ENCODE assay signal across 21 mouse cellular contexts in genomic region chr5:147815592-147815991, GRCm38 (mm10). TPM values are rescaled to one million over a fixed set of nuclear protein-coding genes. Genes with fewer than 3 reads are reported as not detected.
DNase-seq lines count a peak whose midpoint lies in the region; ATAC-seq and TF ChIP-seq lines count a peak whose summit lies in the region.
"Had no signal": no experiment of that assay in that cellular context is flagged by ENCODE, and none has a peak within 500 bp of the region (broad histone marks: within the 10 kb centered on the region; RNA-seq: fewer than 3 reads in every experiment).

No protein-coding gene starts in this region.

- H3K4me2 ChIP-seq in kidney, embryonic 15.5 days: no peak overlapping the region
- H3K4me2 ChIP-seq in liver, embryonic 16.5 days (ENCODE audit: low read depth, low read length): no peak overlapping the region
- H3K4me2 ChIP-seq: forebrain, embryonic 12.5 days; heart, embryonic 11.5 days; hindbrain, embryonic 12.5 days; limb, embryonic 12.5 days; lung, embryonic 15.5 days; midbrain, embryonic 12.5 days; neural tube, embryonic 12.5 days had no signal

- no peak for TF ChIP-seq CTCF in kidney, adult 2 months (conservative IDR thresholded peaks at IDR 0.05; ENCODE audit: insufficient read depth, insufficient read length, low read depth, low read length)

- no peak for TF ChIP-seq POLR2A in kidney, adult 2 months (IDR thresholded peaks at IDR 0.05; ENCODE audit: low read depth, low read length)

- H3K36me3 ChIP-seq in kidney, adult 2 months (ENCODE audit: control insufficient read depth, insufficient read depth, low read length): no peaks in the 10 kb centered on the region
- H3K36me3 ChIP-seq in kidney, embryonic 15.5 days: no peaks in the 10 kb centered on the region
- H3K36me3 ChIP-seq in liver, embryonic 16.5 days (ENCODE audit: control insufficient read depth, insufficient read depth): no peaks in the 10 kb centered on the region
- H3K36me3 ChIP-seq: forebrain, embryonic 12.5 days; G1E; hindbrain, embryonic 12.5 days; limb, embryonic 12.5 days; lung, embryonic 15.5 days; midbrain, embryonic 12.5 days; neural tube, embryonic 12.5 days had no signal

- no peak for ATAC-seq in kidney, embryonic 15.5 days (replicated peaks; ENCODE audit: low FRiP score)
- ATAC-seq in liver, embryonic 16.5 days (ENCODE audit: low read depth): peak; percentile 56

- H3K4me1 ChIP-seq in kidney, adult 2 months (ENCODE audit: control insufficient read depth, insufficient read depth, low read length): no peaks in the 10 kb centered on the region
- H3K4me1 ChIP-seq in kidney, embryonic 15.5 days: no peaks in the 10 kb centered on the region
- no peaks in the 10 kb centered on the region for H3K4me1 ChIP-seq in liver, embryonic 16.5 days (ENCODE audit: control insufficient read depth, low read depth, low read length)
- H3K4me1 ChIP-seq: forebrain, embryonic 12.5 days; hindbrain, embryonic 12.5 days; limb, embryonic 12.5 days; lung, embryonic 15.5 days; midbrain, embryonic 12.5 days; neural tube, embryonic 12.5 days had no signal

- no peak overlapping the region for H3K4me3 ChIP-seq in kidney, adult 2 months (ENCODE audit: insufficient read depth, low read depth, low read length)
- H3K4me3 ChIP-seq in kidney, embryonic 15.5 days (replicated peaks): no peak overlapping the region
- H3K4me3 ChIP-seq in liver, embryonic 16.5 days (ENCODE audit: low read depth, low read length): no peak overlapping the region
- H3K4me3 ChIP-seq: forebrain, embryonic 12.5 days; gastrocnemius, adult 2 months; hindbrain, embryonic 12.5 days; limb, embryonic 12.5 days; lung, embryonic 15.5 days; midbrain, embryonic 12.5 days; neural tube, embryonic 12.5 days had no signal

- H3K9me3 ChIP-seq in kidney, embryonic 15.5 days (replicated peaks): 0 out of 2 replicates have a peak, but pooled peaks cover 4% of the 10 kb centered on the region
- peaks cover 3% of the 10 kb centered on the region for H3K9me3 ChIP-seq in liver, embryonic 16.5 days (replicated peaks; ENCODE audit: control insufficient read depth, low read length)
- H3K9me3 ChIP-seq: forebrain, embryonic 12.5 days; lung, embryonic 15.5 days had no signal

- H3K9ac ChIP-seq in kidney, embryonic 15.5 days: no peak overlapping the region
- H3K9ac ChIP-seq in liver, embryonic 16.5 days (ENCODE audit: low read depth, low read length): no peak overlapping the region
- H3K9ac ChIP-seq: forebrain, embryonic 12.5 days; hindbrain, embryonic 12.5 days; limb, embryonic 12.5 days; lung, embryonic 15.5 days; midbrain, embryonic 12.5 days; neural tube, embryonic 12.5 days had no signal

- 0 out of 2 replicates have a peak overlapping the region, but pooled peaks have one; percentile 40 for H3K27ac ChIP-seq in kidney, adult 2 months (ENCODE audit: insufficient read depth, low read depth, low read length)
- H3K27ac ChIP-seq in kidney, embryonic 15.5 days: no peak overlapping the region
- H3K27ac ChIP-seq in liver, embryonic 16.5 days (ENCODE audit: low read length): no peak overlapping the region
- H3K27ac ChIP-seq: forebrain, embryonic 12.5 days; gastrocnemius, adult 2 months; hindbrain, embryonic 12.5 days; limb, embryonic 12.5 days; lung, embryonic 15.5 days; macrophage; midbrain, embryonic 12.5 days; neural tube, embryonic 12.5 days had no signal

- 66% methylated on average over 8 of the region's 8 CpGs for WGBS in kidney, adult 2 months
- WGBS in kidney, embryonic 15.5 days: 69% methylated on average over 8 of the region's 8 CpGs
- 26% methylated on average over 8 of the region's 8 CpGs for WGBS in liver, embryonic 16.5 days (ENCODE audit: insufficient replicate concordance)

- H3K27me3 ChIP-seq in kidney, adult 2 months (replicated peaks; ENCODE audit: control insufficient read depth, insufficient read depth, low read length): no peaks in the 10 kb centered on the region
- no peaks in the 10 kb centered on the region for H3K27me3 ChIP-seq in kidney, embryonic 15.5 days
- H3K27me3 ChIP-seq in liver, embryonic 16.5 days (ENCODE audit: control insufficient read depth, insufficient read depth, low read depth, low read length): no peaks in the 10 kb centered on the region
- H3K27me3 ChIP-seq: forebrain, embryonic 12.5 days; hindbrain, embryonic 12.5 days; limb, embryonic 12.5 days; lung, embryonic 15.5 days; midbrain, embryonic 12.5 days; neural tube, embryonic 12.5 days had no signal

- peak; percentile 28 to 59 for DNase-seq in adrenal gland, adult (ENCODE audit: inconsistent age in 2 of 2, low spot score in 1 of 2)
- DNase-seq in adrenal gland, postnatal 10 days: no peak
- DNase-seq in kidney, adult 2 months: peak; percentile 80
- peak; percentile 35 to 73 for DNase-seq in kidney, postnatal 25 days
- DNase-seq in right cerebral cortex, postnatal 4 days: no peak
- DNase-seq in spleen, postnatal 10 days (ENCODE audit: low spot score in 2 of 2): no peak
- DNase-seq: cerebellum, adult 8-10 months; gastrocnemius, adult 2 months; heart, postnatal 10 days; thymus, postnatal 36 days had no signal

RNA-seq across cellular contexts. Expression of gene Pomp, which starts 44.7 kb away (rescaled TPM):
- 100 to 1,000 TPM; 150 to 160 TPM for total RNA-seq in adrenal gland, postnatal 10 days (2021)
- 74.6 and 109 TPM in 2 replicates for polyA plus RNA-seq in kidney, adult 2 months (2012; rRNA removed)
- 481 and 542 TPM in 2 replicates for polyA plus RNA-seq in kidney, embryonic 15.5 days (2015; fragmentation: Nextera tagmentation; extraction: Ambion mirVana)
- polyA plus RNA-seq in liver, embryonic 16.5 days (2015; fragmentation: Nextera tagmentation; extraction: Ambion mirVana): 172 and 202 TPM in 2 replicates

Comparison
In these comparisons a context has a peak if more than half of its experiments do, and no peak if none do; other contexts are left out.
1. DNase-seq: peak in adrenal gland, adult (2 of 2), kidney, adult 2 months (single experiment) and kidney, postnatal 25 days (2 of 2); none in adrenal gland, postnatal 10 days (single experiment), right cerebral cortex, postnatal 4 days (single experiment) and spleen, postnatal 10 days (0 of 2).